Mouse (Mus musculus): ENCODE results near the gene Armc8.

Gene Armc8

GRCm38 (mm10) chr9:99441647-99442433 lies 126.9 kb downstream of the Armc8 start:
- no peak for DNase-seq

GRCm38 (mm10) chr9:99440941-99441340 lies 127.8 kb downstream of the Armc8 start:
- DNase-seq: peak in 1 of 2 experiments; percentile 38

GRCm38 (mm10) chr9:99439064-99439463 lies 129.6 kb downstream of the Armc8 start:
- DNase-seq: no peak

GRCm38 (mm10) chr9:99437781-99438565 lies 130.7 kb downstream of the Armc8 start:
- DNase-seq: no peak

GRCm38 (mm10) chr9:99437031-99437764 lies 131.5 kb downstream of the Armc8 start, which contains the start of gene Mras:
TSS of gene Mras (minus strand) at chr9:99437381.
- peak in 1 of 2 experiments; percentile 21 for DNase-seq

- DNase-seq: peak; percentile 89 to 91
Measured at GRCm38 (mm10) chr9:99436182-99437030, 132.3 kb downstream of the Armc8 start.

GRCm38 (mm10) chr9:99435619-99436181 lies 133.0 kb downstream of the Armc8 start:
- peak; percentile 64 to 71 for DNase-seq

GRCm38 (mm10) chr9:99434892-99435618 lies 133.6 kb downstream of the Armc8 start:
- DNase-seq: peak in 1 of 2 experiments; percentile 20

- DNase-seq: no peak
Measured at GRCm38 (mm10) chr9:99432478-99432877, 136.2 kb downstream of the Armc8 start.

- DNase-seq: peak; percentile 67 to 76
Measured at GRCm38 (mm10) chr9:99431963-99432362, 136.7 kb downstream of the Armc8 start.

GRCm38 (mm10) chr9:99431346-99431745 lies 137.4 kb downstream of the Armc8 start:
- DNase-seq: peak in 1 of 2 experiments; percentile 13

GRCm38 (mm10) chr9:99430806-99431205 lies 137.9 kb downstream of the Armc8 start:
- no peak for DNase-seq

- no peak for DNase-seq
Measured at GRCm38 (mm10) chr9:99429845-99430244, 138.9 kb downstream of the Armc8 start.

GRCm38 (mm10) chr9:99428601-99429331 lies 139.9 kb downstream of the Armc8 start:
- no peak for DNase-seq
